Mouse (Mus musculus) layer of hippocampus, postnatal 36 days (tissue): ENCODE measurements around the gene Arpp21. TPM values are rescaled to one million over a fixed set of nuclear protein-coding genes. Genes with fewer than 3 reads are reported as not detected.

Experiments
- DNase-seq, 2 experiments: peaks; one replicate each; pipeline ENCODE4 v3.0.0; 2022
- total RNA-seq, 2 experiments: library from RNA; stranded (reverse); gene quantifications; 2 replicates each; pipeline ENCODE4 v1.2.3; 2021

The Arpp21 gene
- 100 to 1,000 TPM; 221 to 241 TPM for total RNA-seq

- no peak for DNase-seq
These were observed at the start of gene Arpp21 for GRCm38 (mm10) chr9:112235696-112236397. Gene Arpp21, minus strand, starts transcription at chr9:112235938.

- no peak for DNase-seq
These were observed 36.8 kb upstream of the Arpp21 start for GRCm38 (mm10) chr9:112272426-112272969.

GRCm38 (mm10) chr9:112264982-112265641, 29.4 kb upstream of the Arpp21 start:
- no peak for DNase-seq

GRCm38 (mm10) chr9:112261986-112262901, 26.5 kb upstream of the Arpp21 start:
- peak; percentile 66 to 73 for DNase-seq

- DNase-seq = no peak
These were observed 25.8 kb upstream of the Arpp21 start for GRCm38 (mm10) chr9:112261556-112261955.

- DNase-seq = no peak
These were observed 25.0 kb upstream of the Arpp21 start for GRCm38 (mm10) chr9:112260696-112261095.

GRCm38 (mm10) chr9:112258560-112258959, 22.8 kb upstream of the Arpp21 start:
- DNase-seq = no peak

GRCm38 (mm10) chr9:112255971-112256370, 20.2 kb upstream of the Arpp21 start:
- no peak for DNase-seq

- DNase-seq = no peak
These were observed 18.0 kb upstream of the Arpp21 start for GRCm38 (mm10) chr9:112253730-112254129.

GRCm38 (mm10) chr9:112251857-112252256, 16.1 kb upstream of the Arpp21 start:
- no peak for DNase-seq

GRCm38 (mm10) chr9:112251339-112251738, 15.6 kb upstream of the Arpp21 start:
- DNase-seq = no peak

GRCm38 (mm10) chr9:112249753-112250152, 14.0 kb upstream of the Arpp21 start:
- DNase-seq = no peak

GRCm38 (mm10) chr9:112247183-112247582, 11.4 kb upstream of the Arpp21 start:
- DNase-seq = no peak

GRCm38 (mm10) chr9:112238168-112238567, 2.4 kb upstream of the Arpp21 start:
- no peak for DNase-seq

GRCm38 (mm10) chr9:112236551-112236950, 813 bp upstream of the Arpp21 start:
- no peak for DNase-seq

GRCm38 (mm10) chr9:112235041-112235695, 570 bp downstream of the Arpp21 start:
- peak; percentile 84 to 85 for DNase-seq

GRCm38 (mm10) chr9:112234505-112235024, 1.2 kb downstream of the Arpp21 start:
- DNase-seq = peak; percentile 49 to 61

- DNase-seq = no peak
These were observed 1.8 kb downstream of the Arpp21 start for GRCm38 (mm10) chr9:112233822-112234504.

GRCm38 (mm10) chr9:112233378-112233777, 2.4 kb downstream of the Arpp21 start:
- no peak for DNase-seq

GRCm38 (mm10) chr9:112231935-112232575, 3.7 kb downstream of the Arpp21 start:
- no peak for DNase-seq

GRCm38 (mm10) chr9:112231383-112231782, 4.4 kb downstream of the Arpp21 start:
- no peak for DNase-seq
